Mouse (Mus musculus) neural tube, embryonic 13.5 days (tissue): Measurements from ENCODE around the gene Upp2. TPM values are rescaled to one million over a fixed set of nuclear protein-coding genes. Genes with fewer than 3 reads are reported as not detected.

Source experiments
- ATAC-seq: fragments of 200-750 bp; cut with Nextera tagmentation; 2 replicates; pipeline ENCODE4 v1.8.0; 2017; ENCODE audit warnings: low read depth, mild to moderate bottlenecking, moderate TSS enrichment, moderate library complexity
- H3K27ac ChIP-seq: fragments of 300-500 bp; sonication (generic); replicated peaks from 2 replicates; pipeline ENCODE4 v1.5.1; 2015; ENCODE audit warnings: moderate library complexity, mild to moderate bottlenecking, inconsistent platforms
- H3K27me3 ChIP-seq: fragments of 300-500 bp; sonication (generic); 2 replicates; pipeline ENCODE4 v1.6.1; 2015; ENCODE audit warnings: mild to moderate bottlenecking, inconsistent platforms
- H3K36me3 ChIP-seq: fragments of 300-500 bp; sonication (generic); 2 replicates; pipeline ENCODE4 v1.6.1; 2015; ENCODE audit warnings: mild to moderate bottlenecking, inconsistent platforms
- H3K4me1 ChIP-seq: fragments of 300-500 bp; sonication (generic); replicated peaks from 2 replicates; pipeline ENCODE4 v1.6.1; 2015; ENCODE audit warnings: inconsistent platforms
- H3K4me2 ChIP-seq: fragments of 300-500 bp; sonication (generic); 2 replicates; pipeline ENCODE4 v1.6.1; 2015; ENCODE audit warnings: inconsistent platforms, mild to moderate bottlenecking, moderate library complexity
- H3K4me3 ChIP-seq: fragments of 300-500 bp; sonication (generic); 2 replicates; pipeline ENCODE4 v1.5.1; 2015; ENCODE audit warnings: mild to moderate bottlenecking, inconsistent platforms
- H3K9ac ChIP-seq: fragments of 300-500 bp; sonication (generic); 2 replicates; pipeline ENCODE4 v1.6.1; 2015; ENCODE audit warnings: moderate library complexity, mild to moderate bottlenecking, inconsistent platforms
- H3K9me3 ChIP-seq: fragments of 300-500 bp; sonication (generic); 2 replicates; pipeline ENCODE4 v1.6.1; 2016; ENCODE audit warnings: inconsistent platforms
- WGBS: fragments of 180-500 bp; shearing (Covaris S2); methylation state at CpG from one replicate; pipeline ENCODE4 v1.1.7; 2015; 5-methylcytosine and 5-hydroxymethylcytosine counted together
- polyA plus RNA-seq: library from polyadenylated mRNA; unstranded; fragments of >200 nt; fragmentation: Nextera tagmentation; extraction: Ambion mirVana; gene quantifications from 2 replicates; pipeline ENCODE4 v1.2.1, GENCODE M21; 2015

Upp2 gene
- polyA plus RNA-seq, 1 experiment from 2014 or later: 10.5 TPM

- H3K27ac ChIP-seq: peak overlapping the region; percentile 85
- H3K4me3 ChIP-seq: no peak overlapping the region
- peak overlapping the region; percentile 18 for H3K4me2 ChIP-seq
- H3K9me3 ChIP-seq: no peaks in the 10 kb centered on the region
- peak overlapping the region; percentile 55 for H3K9ac ChIP-seq
- peak; percentile 66 for ATAC-seq
- H3K36me3 ChIP-seq: 0 out of 2 replicates have a peak, but pooled peaks cover 2% of the 10 kb centered on the region
- WGBS: 12% methylated on average over 7 of the region's 7 CpGs
- H3K27me3 ChIP-seq: no peaks in the 10 kb centered on the region
- H3K4me1 ChIP-seq: peaks cover 60% of the 10 kb centered on the region
These were observed 33.5 kb upstream of the Upp2 start for GRCm38 (mm10) chr2:58533521-58534001.

GRCm38 (mm10) chr2:58534379-58534778 is 32.7 kb upstream of the Upp2 start:
- Histone ChIP-seq H3K27ac (peak overlapping the region; percentile 85), H3K4me1 (peaks cover 62% of the 10 kb centered on the region)

GRCm38 (mm10) chr2:58535233-58535632 is 31.9 kb upstream of the Upp2 start:
- Histone ChIP-seq H3K9ac (no peak overlapping the region), H3K27me3 (no peaks in the 10 kb centered on the region), H3K9me3 (no peaks in the 10 kb centered on the region), H3K4me2 (no peak overlapping the region), H3K4me1 (peaks cover 58% of the 10 kb centered on the region), H3K27ac (no peak overlapping the region), H3K4me3 (no peak overlapping the region), H3K36me3 (0 out of 2 replicates have a peak, but pooled peaks cover 2% of the 10 kb centered on the region)
- no peak for ATAC-seq
- 91% methylated on average over 8 of the region's 8 CpGs for WGBS

More at GRCm38 (mm10) chr2:58534379-58534778, 32.7 kb upstream of the Upp2 start:
- H3K4me2 ChIP-seq: no peak overlapping the region
- 68% methylated on average over 4 of the region's 4 CpGs for WGBS
- no peak for ATAC-seq
- no peak overlapping the region for H3K4me3 ChIP-seq
- no peak overlapping the region for H3K9ac ChIP-seq
- no peaks in the 10 kb centered on the region for H3K9me3 ChIP-seq
- H3K27me3 ChIP-seq: no peaks in the 10 kb centered on the region
- H3K36me3 ChIP-seq: 0 out of 2 replicates have a peak, but pooled peaks cover 2% of the 10 kb centered on the region

- WGBS: 95% methylated on average over 3 of the region's 3 CpGs
- no peak for ATAC-seq
- no peak overlapping the region for H3K27ac ChIP-seq
- no peak overlapping the region for H3K4me2 ChIP-seq
- H3K9ac ChIP-seq: no peak overlapping the region
- H3K36me3 ChIP-seq: 0 out of 2 replicates have a peak, but pooled peaks cover 2% of the 10 kb centered on the region
- no peaks in the 10 kb centered on the region for H3K9me3 ChIP-seq
- peaks cover 43% of the 10 kb centered on the region for H3K4me1 ChIP-seq
- H3K4me3 ChIP-seq: no peak overlapping the region
- no peaks in the 10 kb centered on the region for H3K27me3 ChIP-seq
These were observed 30.3 kb upstream of the Upp2 start for GRCm38 (mm10) chr2:58536796-58537195.

- Histone ChIP-seq H3K9ac (no peak overlapping the region), H3K27me3 (no peaks in the 10 kb centered on the region), H3K4me2 (no peak overlapping the region), H3K4me1 (peaks cover 30% of the 10 kb centered on the region), H3K4me3 (no peak overlapping the region), H3K9me3 (no peaks in the 10 kb centered on the region), H3K36me3 (0 out of 2 replicates have a peak, but pooled peaks cover 2% of the 10 kb centered on the region), H3K27ac (no peak overlapping the region)
- WGBS: 93% methylated on average over 6 of the region's 6 CpGs
- no peak for ATAC-seq
These were observed 28.9 kb upstream of the Upp2 start for GRCm38 (mm10) chr2:58538196-58538595.

GRCm38 (mm10) chr2:58543252-58543651 is 23.8 kb upstream of the Upp2 start:
- Histone ChIP-seq H3K27ac (no peak overlapping the region), H3K27me3 (no peaks in the 10 kb centered on the region)
- 87% methylated on average over 5 of the region's 5 CpGs for WGBS

GRCm38 (mm10) chr2:58544368-58544767 is 22.7 kb upstream of the Upp2 start:
- Histone ChIP-seq H3K9ac (no peak overlapping the region), H3K27ac (no peak overlapping the region), H3K36me3 (no peaks in the 10 kb centered on the region), H3K27me3 (no peaks in the 10 kb centered on the region), H3K4me2 (no peak overlapping the region), H3K4me1 (peaks cover 11% of the 10 kb centered on the region), H3K9me3 (no peaks in the 10 kb centered on the region), H3K4me3 (no peak overlapping the region)
- no peak for ATAC-seq
- WGBS: 92% methylated on average over 6 of the region's 6 CpGs

More at GRCm38 (mm10) chr2:58543252-58543651, 23.8 kb upstream of the Upp2 start:
- H3K4me1 ChIP-seq: peaks cover 16% of the 10 kb centered on the region
- no peak overlapping the region for H3K9ac ChIP-seq
- H3K9me3 ChIP-seq: no peaks in the 10 kb centered on the region
- H3K4me2 ChIP-seq: no peak overlapping the region
- ATAC-seq: no peak
- no peak overlapping the region for H3K4me3 ChIP-seq
- no peaks in the 10 kb centered on the region for H3K36me3 ChIP-seq

GRCm38 (mm10) chr2:58546264-58546663 is 20.8 kb upstream of the Upp2 start:
- Histone ChIP-seq H3K4me2 (no peak overlapping the region), H3K4me1 (peaks cover 25% of the 10 kb centered on the region), H3K9ac (no peak overlapping the region), H3K27me3 (no peaks in the 10 kb centered on the region), H3K36me3 (no peaks in the 10 kb centered on the region), H3K9me3 (no peaks in the 10 kb centered on the region), H3K27ac (no peak overlapping the region), H3K4me3 (no peak overlapping the region)
- no peak for ATAC-seq
- 88% methylated on average over 7 of the region's 7 CpGs for WGBS

- Histone ChIP-seq H3K27ac (no peak overlapping the region), H3K27me3 (no peaks in the 10 kb centered on the region), H3K4me1 (peaks cover 51% of the 10 kb centered on the region), H3K9me3 (no peaks in the 10 kb centered on the region), H3K4me2 (no peak overlapping the region), H3K36me3 (no peaks in the 10 kb centered on the region), H3K9ac (no peak overlapping the region), H3K4me3 (no peak overlapping the region)
- 81% methylated on average over 7 of the region's 7 CpGs for WGBS
- ATAC-seq: no peak
These were observed 18.2 kb upstream of the Upp2 start for GRCm38 (mm10) chr2:58548943-58549342.

GRCm38 (mm10) chr2:58549960-58550359 is 17.1 kb upstream of the Upp2 start:
- Histone ChIP-seq H3K4me1 (peaks cover 61% of the 10 kb centered on the region), H3K27me3 (no peaks in the 10 kb centered on the region), H3K27ac (no peak overlapping the region), H3K36me3 (no peaks in the 10 kb centered on the region), H3K4me3 (no peak overlapping the region), H3K4me2 (no peak overlapping the region), H3K9ac (no peak overlapping the region), H3K9me3 (no peaks in the 10 kb centered on the region)
- 55% methylated on average over 6 of the region's 6 CpGs for WGBS
- no peak for ATAC-seq

- no peak overlapping the region for H3K4me3 ChIP-seq
- no peaks in the 10 kb centered on the region for H3K27me3 ChIP-seq
- H3K27ac ChIP-seq: 0 out of 2 replicates have a peak overlapping the region, but pooled peaks have one; percentile 23
- no peaks in the 10 kb centered on the region for H3K9me3 ChIP-seq
- ATAC-seq: no peak
- H3K9ac ChIP-seq: no peak overlapping the region
- no peak overlapping the region for H3K4me2 ChIP-seq
- peaks cover 65% of the 10 kb centered on the region for H3K4me1 ChIP-seq
- 37% methylated on average over 9 of the region's 9 CpGs for WGBS
- no peaks in the 10 kb centered on the region for H3K36me3 ChIP-seq
These were observed 16.6 kb upstream of the Upp2 start for GRCm38 (mm10) chr2:58550488-58550887.

- Histone ChIP-seq H3K27me3 (no peaks in the 10 kb centered on the region), H3K4me1 (peaks cover 62% of the 10 kb centered on the region), H3K36me3 (no peaks in the 10 kb centered on the region), H3K9ac (no peak overlapping the region), H3K4me3 (no peak overlapping the region), H3K9me3 (no peaks in the 10 kb centered on the region), H3K27ac (no peak overlapping the region), H3K4me2 (no peak overlapping the region)
- no peak for ATAC-seq
- WGBS: 25% methylated on average over 6 of the region's 6 CpGs
These were observed 15.2 kb upstream of the Upp2 start for GRCm38 (mm10) chr2:58551866-58552265.

- H3K4me2 ChIP-seq: no peak overlapping the region
- no peaks in the 10 kb centered on the region for H3K27me3 ChIP-seq
- no peak for ATAC-seq
- H3K4me1 ChIP-seq: peaks cover 59% of the 10 kb centered on the region
- no peaks in the 10 kb centered on the region for H3K36me3 ChIP-seq
- WGBS: 32% methylated on average over 3 of the region's 3 CpGs
- no peak overlapping the region for H3K27ac ChIP-seq
- no peaks in the 10 kb centered on the region for H3K9me3 ChIP-seq
- no peak overlapping the region for H3K9ac ChIP-seq
- H3K4me3 ChIP-seq: no peak overlapping the region
These were observed 14.8 kb upstream of the Upp2 start for GRCm38 (mm10) chr2:58552296-58552695.
